Mouse (Mus musculus): ENCODE measurements at regions not wholly inside any gene's neighbourhood (a gene's known extent, or its start where the extent isn't known, plus 50 kb on each side); places are given as distances from the start of the nearest gene placed in this dataset.

DNA sequence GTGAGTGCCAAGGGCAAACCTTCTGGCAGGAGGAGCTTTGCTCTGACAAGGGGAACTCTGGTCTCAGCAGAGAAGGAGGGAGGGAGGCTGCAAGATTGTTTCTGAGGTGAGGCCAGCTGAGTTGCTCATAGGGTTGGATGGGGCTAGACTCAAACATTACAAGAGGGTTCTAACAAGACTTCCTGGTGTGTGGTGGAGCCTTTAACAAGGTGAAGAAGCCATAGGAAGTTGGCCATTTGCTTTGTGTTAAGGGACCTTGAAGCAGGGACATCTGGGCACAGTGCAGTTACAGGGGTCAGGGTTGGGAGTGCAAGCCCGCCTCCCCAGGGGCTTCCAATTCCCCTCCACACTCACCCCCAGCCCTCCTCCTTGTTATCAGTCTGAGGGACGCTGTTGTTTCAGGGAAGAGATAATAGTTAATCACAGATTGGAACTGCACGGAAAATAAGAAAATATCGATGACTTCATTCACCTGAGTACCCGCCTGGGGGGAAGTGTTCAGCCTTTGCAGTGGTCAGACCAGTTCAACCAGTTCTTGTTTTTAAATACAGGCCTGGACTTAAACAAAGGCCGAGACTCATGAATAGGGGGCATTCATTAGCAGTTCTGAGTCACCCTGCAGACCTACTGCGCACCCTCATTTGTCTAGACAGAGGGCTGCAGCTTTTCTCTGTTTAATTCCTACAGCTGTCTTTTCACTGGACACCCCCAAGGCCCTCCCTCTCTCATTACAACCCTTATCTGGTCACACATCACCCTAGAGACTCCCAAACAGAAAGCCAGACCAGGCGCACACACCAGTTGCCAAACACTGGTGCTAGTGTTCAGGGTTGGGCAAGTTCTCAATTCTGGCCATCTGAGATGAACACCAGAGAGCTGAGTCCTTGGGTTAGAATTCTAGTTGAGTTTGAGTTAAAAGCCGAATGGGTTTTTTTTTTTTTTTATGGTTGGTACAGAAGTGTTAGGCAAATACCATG lies 139.5 kb downstream of the Bcl2l11 start:
- CTCF ChIA-PET: no interaction called here

DNA sequence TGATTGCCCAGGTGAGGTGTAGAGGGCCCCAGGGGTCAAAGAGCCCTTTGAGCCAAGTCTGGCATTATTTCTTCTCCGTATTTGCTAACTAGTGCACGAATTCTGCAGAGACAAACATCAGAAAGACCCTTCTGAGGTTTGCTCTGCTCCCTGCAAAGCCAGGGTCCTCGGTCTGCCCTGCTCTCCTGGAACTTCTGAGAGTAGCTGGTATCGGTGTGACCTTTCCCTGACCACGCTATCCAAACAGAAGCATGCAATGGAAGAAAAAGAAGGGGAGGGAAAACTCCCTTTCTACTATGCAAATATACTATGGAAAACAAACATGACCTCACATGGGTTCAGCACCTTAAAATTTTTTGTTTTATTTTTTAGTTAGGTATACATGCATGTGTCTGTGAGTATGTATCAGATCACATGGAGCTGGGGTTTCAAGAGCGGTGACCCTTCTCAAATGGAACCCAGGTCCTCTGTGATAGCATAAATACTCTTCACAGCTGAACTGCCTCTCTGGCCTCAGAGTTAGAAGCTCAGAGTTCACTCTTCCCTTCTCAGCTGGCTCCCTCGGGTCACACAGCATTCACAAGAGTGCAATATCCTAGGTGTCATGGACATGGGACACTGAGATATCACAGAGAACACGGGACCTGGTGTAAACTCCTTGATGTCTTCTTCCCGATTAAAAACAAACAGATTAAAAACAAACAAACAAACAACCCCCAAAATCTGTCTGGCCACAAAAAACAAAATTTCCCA lies 144.7 kb downstream of the Bcl2l11 start:
- CTCF ChIA-PET: no interaction called here

DNA sequence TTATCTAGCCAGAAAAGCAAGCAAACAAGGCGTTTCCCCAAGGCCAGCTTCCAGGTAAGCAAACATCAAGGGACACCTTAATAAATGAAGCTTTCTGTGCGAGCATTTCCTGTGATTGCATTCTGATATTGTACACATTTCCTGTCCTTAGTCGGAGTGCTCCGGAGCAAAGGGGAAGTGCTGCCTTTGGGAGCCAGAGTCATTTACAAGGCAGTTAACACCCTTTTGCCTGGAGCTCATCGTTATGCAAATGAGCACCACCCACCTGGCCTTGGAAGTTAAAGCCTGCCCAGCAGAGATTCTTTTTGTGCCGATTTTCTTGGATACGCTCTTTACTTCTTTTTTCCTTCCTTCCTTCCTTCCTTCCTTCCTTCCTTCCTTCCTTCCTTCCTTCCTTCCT lies 147.0 kb downstream of the Bcl2l11 start:
- CTCF ChIA-PET: no interaction called here

DNA sequence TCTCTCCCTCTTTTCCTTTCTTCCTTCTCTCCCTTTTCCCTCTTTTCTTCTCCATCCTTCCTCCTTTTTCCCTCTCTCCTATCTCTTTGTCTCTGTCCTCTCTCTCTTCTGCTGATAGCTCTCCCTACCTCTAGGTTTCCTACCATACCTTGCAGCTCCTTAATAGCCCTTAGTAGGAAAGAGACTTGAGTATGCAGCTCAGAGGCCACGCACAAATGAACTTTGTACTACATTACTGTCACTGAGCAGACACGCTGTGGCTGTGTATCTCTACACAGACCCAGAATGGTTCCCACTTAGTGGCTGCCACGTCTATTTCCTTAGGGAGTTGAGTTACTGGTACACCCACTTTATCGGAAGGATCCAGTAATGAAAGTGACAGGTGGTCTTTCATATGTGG lies 147.5 kb downstream of the Bcl2l11 start:
- CTCF ChIA-PET: no interaction called here

DNA sequence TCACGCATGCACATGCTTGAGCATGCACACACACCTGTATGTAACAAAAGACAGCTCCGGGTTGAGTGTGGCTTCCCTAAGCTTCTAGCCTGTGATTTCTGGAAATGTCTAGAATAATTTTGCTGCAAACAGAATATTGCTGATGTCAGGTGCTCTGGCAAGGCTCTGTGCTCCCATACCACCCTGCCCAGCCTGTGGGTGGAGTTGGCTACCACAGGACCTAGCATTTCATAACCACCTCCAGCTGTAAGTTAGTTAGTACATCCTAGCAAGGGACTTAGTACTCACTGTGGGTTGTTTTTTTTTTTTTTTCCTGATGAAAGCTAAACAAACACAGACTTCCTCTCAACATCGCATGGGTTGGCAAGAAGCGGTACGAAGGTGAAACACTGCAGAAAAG lies 150.5 kb downstream of the Bcl2l11 start:
- CTCF ChIA-PET: no interaction called here

DNA sequence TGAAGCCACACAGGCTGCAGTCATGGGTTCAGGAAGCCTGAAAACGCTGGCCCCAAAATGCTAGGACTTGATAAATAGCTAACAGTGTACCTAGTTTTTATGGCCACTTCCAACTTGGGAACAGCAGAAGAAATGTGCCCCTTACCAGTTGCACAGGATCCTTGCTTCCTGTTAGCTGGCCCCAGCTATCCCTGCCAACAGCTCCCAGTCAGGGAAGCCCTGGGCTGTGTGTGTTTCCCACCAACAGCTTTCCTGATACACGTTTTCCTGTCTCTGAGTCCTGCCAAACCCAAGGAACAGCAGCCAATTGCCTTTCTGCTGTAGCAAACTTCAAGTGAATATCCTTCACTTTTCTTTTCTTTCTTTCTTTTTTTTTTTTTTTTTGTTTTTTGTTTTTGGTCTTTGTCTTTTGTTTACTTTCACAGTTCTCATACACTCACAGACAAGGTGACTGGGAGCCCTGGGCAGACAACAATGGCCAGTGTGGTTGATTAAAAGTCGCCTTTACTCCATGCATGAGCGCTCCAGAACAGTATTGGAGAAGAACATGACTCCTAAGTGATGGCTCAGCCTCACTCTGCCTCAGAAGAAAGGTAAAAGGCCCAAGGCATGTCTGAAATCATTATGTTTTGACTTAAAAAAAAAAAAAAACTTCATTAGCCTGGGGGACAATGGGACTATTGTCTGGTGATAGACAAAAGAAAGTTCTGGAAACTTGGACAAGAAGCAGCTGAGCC lies 151.7 kb downstream of the Bcl2l11 start:
- CTCF ChIA-PET: interaction anchor here (0.7 to 0.8 kb wide), 2 partner anchors 26 to 62 kb away, joined by 4 to 9 read pairs; no protein-coding TSS in a partner anchor

DNA sequence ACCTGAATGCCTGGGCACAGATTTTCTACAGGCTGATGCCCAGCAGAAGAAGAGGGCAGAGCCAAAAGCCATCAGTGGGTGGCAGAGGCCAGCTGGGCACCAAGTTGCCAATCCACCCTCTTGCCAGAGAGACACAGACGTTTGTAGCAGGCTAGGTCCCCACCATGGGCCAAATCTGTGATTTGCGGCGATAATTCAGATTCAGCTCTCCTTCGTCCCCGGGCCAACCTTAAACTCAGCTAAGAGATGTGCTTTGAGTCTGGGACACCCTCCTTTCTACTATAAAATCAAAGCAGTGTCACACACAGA lies 152.2 kb downstream of the Bcl2l11 start:
- CTCF ChIA-PET: interaction anchor here (0.7 kb wide), 1 partner anchor 25 kb away, joined by 9 read pairs; no protein-coding TSS in a partner anchor

DNA sequence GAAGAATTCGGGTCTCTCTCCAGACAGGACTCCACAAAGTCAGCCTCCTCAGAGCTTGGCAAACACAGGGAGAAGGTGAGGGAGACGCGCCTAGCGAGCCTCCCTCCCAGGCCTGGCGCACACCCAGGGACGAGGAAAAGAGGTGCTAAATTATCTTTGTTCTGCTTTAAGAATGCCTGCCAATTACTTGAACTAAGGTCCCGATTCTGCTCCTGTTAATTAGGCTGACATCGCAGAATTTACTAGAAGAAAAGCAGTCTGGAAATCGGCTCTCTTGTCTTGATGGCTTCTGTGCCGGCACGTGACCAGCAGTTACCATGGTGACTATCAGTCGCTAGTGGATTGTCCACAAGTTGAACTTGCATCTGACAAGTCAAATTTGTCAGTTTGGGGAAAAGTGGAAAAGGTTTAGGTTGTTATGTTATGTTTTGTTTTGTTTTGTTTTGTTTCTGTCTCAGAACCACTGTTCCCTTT lies 152.8 kb downstream of the Bcl2l11 start:
- CTCF ChIA-PET: no interaction called here

DNA sequence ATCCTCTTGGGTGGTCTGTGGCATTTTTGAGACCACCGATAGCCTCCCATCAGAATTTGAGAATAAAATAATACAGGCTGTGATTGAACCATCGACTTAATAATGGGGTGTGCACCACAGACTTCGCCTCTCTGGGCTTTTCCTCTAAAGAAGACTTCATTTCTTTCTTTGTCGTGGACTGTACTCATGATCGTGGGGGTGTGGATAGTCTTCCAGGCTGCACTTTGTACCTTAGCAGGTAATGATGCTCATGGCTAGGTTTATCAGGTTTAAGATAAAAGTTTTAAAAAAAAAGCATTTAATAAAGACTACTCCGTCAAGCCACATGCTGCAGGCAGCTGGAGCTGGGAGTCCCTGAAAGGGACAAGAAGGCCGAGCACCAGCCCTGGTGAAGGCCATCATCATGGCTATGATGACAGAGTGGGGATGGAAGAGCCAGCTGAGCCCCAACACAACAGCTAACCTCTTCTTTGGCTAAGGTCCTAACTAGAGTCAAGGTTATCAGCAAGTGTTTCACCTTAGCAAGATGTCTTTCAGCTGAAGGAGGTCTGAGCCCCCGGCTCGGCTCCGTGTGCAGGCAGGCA lies 153.4 kb downstream of the Bcl2l11 start:
- CTCF ChIA-PET: no interaction called here

DNA sequence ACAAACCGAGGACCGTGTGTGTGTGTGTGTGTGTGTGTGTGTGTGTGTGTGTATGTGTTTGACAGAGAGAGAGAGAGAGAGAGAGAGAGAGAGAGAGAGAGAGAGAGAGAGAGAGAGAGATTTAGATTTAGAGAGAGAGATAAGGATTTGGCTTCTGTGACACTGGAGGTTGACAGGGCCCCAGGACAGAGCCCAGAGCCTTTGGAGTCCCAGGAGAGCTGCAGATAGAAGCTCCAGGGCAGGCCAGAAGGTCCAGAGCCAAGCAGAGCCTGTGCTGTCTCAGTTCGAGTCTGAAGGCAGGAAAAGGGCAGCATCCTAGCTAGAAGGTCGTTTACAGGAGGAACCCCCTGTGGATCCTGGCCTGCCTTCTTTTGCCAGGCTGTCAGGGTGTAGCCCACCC lies 156.8 kb downstream of the Bcl2l11 start:
- CTCF ChIA-PET: no interaction called here

DNA sequence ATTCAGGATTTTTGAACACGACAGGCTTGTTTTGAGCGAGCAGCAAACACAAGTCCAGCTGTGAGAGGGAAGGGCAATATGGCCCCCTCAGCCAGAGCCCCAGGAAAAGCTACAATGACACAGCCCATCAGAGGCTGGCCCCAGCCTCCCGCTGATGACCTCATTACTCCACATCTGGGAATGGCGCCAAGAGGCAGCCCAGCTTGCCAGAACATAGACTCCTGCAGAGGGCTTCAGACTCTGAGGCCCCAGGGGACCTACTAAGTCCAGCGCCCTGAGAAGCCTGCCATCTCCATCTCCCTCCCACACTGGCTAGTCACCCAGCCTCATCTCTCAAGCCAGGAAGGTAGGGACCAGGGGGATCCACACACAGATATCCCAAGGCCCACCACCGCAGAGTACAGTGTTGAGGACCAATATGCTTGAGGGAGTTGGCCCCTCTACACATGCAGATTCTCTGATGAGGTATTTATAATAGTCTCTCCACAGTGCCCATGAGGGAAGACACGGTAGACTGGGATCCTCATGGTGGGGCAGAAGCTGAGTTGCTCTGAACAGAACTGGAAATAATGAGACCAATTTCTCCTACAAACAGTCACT lies 159.1 kb downstream of the Bcl2l11 start:
- CTCF ChIA-PET: no interaction called here

DNA sequence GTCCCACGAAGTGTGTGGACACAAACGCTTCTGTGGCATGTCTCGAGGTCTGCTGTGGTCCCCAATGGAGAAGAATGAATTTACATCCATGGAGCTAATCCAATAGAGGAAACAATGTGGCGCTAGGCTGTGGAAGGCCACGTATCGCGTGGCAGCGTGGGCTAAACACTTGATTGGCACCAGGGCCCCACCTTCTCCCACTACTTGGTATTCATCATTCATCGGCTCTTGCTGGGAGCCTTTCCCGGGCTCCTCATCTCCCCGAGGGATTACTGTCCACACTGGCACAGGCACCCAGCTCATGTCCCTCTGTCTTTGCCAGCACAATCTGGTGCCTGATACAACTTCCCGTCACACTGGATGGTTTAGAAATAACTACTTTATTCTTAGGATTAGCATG lies 159.6 kb downstream of the Bcl2l11 start:
- CTCF ChIA-PET: interaction anchor here (0.7 kb wide), 1 partner anchor 186 kb away, joined by 3 read pairs; no protein-coding TSS in a partner anchor

DNA sequence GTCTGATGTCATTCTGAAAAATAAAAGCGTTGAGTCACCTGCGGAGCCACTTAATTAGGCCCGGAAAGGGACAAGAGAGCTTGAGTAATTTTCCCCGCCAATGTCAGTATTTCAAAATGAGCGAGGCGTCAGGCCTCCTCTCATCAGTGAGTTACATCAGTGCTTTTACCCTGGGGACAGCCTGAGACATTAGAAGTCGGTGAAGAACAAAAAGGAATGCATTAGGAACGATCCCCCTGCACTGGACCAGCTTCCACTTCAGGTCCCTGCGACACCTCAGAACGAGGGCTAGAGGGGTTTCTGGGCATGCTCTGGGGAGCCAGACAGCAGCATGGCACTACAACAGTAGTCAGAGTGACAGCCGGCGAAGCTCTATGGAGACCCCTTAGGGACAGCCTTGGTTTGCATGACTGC lies 162.3 kb downstream of the Bcl2l11 start:
- CTCF ChIA-PET: no interaction called here

DNA sequence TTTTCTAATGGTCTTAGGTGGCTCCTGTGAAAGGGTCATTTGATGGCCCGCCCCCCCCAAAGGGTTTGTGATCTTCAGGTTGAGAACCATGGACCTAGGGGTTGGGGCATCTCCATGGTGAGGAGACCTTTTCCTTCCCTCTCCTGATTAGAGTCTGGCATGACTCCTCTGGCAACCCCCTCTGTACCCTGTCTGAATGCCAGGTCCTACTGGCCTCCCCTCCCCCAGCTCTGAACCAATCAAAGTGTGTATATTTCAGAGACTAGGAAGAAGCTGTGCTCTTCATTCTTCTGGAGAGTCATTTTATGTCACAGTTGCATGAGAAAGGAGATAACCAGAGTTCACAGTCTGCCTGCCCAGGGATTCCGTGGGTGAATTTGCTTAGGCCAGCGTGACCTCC lies 164.8 kb downstream of the Bcl2l11 start:
- CTCF ChIA-PET: no interaction called here

DNA sequence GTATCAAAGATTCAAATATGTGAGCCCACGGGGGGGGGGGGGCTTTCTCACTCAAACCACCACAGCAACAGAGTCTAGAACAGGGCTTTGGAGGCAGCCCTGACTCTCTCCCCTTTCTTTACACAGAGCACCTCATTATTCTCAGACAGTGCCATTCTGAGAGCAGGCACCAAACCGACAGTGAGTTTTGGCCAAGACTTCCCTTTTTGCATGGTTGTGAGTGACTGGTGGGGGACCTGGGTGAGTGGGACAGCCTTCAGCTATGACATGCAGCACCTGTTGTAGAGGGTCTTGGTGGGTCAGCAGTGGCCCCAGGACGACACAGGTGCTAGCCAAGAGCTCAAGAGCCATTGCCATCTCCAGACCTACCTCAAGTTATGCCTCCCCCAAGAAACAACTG lies 168.8 kb downstream of the Bcl2l11 start:
- CTCF ChIA-PET: no interaction called here

DNA sequence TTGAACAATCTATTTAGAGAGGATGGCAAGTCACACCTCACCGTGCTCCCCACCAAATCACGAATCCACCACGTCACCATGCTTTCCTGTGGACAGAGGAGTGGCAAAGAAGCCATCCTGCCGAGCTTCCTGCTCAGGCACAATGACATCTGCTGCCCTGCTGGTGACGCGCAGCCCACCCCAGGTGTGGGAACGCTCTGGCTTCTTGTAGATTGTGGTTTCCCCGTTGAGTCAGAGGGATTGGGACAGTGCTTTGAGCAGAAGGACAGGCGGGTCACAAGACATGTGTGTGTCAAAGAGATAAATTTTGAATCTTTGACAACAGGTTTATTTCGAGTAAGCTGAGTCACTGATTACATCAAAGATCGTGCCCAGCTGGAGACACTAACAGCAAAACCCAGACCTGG lies 169.2 kb downstream of the Bcl2l11 start:
- CTCF ChIA-PET: no interaction called here

DNA sequence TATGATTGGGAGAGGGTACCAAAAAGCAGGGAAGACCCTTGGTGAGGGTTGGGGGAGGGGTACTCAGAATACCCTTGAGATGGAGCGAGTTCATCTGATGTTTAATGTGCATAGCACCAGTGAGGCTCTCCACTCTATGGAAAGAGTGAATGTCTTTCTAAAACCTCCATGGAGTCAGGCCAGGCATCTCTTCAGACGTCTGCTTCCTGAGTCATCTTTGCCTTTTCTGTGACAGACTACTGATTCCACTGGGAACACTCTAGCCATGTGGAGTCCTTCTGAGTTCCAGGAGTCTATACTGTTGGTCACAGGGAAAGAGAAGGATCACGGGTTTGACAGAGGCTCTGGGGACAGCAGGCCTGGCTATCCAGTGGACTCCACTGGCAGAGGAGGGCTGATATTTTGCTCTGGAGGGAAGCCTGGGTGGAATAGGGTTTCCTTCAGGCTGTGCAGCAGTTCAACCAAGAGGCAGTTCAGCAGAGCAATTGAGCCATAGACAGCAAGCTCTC lies 169.9 kb downstream of the Bcl2l11 start:
- CTCF ChIA-PET: interaction anchor here (0.5 to 0.7 kb wide), 2 partner anchors 103 to 1637 kb away, joined by 3 to 7 read pairs; no protein-coding TSS in a partner anchor

DNA sequence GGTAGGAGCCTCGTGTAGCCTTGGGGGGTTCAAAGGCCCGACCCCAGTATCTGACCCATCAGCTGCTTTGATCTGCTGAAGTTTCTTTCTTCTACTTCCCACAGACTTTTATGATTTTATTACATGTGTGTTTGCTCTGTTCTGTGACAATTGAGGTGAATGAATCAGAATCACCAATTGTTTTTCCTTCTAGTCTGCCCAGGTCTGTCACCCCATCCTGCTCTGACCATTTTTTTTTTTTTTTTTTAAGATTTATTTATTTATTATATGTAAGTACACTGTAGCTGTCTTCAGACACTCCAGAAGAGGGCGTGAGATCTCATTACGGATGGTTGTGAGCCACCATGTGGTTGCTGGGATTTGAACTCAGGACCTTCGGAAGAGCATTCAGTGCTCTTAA lies 170.6 kb downstream of the Bcl2l11 start:
- CTCF ChIA-PET: interaction anchor here (0.5 to 0.7 kb wide), 3 partner anchors 77 to 1637 kb away, joined by 3 to 7 read pairs (median 3); no protein-coding TSS in a partner anchor

DNA sequence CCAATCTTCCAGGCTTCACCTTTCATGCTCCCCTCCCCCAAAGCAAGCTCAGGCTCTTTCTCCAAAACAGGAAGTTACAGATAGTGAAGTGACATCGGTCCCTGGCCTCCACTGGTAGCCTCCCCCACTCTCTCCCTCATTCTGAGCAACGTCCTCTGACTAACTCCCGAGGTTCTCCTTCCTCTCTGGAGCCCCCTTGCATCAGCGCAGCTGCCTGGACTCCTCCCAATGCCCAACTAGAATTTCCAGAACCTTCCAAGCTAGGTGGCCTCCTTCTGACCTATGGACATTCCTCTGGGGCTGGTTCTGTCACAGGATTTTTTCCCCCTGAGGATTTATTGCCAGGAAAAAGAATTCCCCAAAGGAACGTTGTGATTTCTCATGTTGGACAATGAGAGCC lies 171.1 kb downstream of the Bcl2l11 start:
- CTCF ChIA-PET: interaction anchor here (0.6 kb wide), 1 partner anchor 76 kb away, joined by 3 read pairs; no protein-coding TSS in a partner anchor

DNA sequence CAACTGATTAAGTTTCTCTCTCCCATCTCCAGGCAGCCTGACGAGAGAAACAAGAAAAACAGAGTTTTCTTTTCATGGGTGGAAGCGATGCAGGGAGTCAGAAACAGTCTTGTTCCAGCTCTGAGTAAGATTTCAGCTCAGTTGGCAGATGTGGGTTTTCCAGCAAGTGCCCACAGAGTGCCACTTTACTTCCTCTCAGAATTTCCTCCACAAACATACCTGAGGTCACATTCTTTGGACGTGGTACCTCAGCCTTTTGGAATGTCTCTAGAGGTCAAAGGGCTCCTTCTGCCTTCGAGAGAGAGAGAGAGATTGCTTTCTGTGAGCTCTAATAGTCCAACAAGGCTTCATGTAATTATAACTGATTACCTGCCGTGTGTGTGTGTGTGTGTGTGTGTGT lies 172.0 kb downstream of the Bcl2l11 start:
- CTCF ChIA-PET: interaction anchor here (0.6 kb wide), 1 partner anchor 1022 kb away, joined by 5 read pairs; no protein-coding TSS in a partner anchor

DNA sequence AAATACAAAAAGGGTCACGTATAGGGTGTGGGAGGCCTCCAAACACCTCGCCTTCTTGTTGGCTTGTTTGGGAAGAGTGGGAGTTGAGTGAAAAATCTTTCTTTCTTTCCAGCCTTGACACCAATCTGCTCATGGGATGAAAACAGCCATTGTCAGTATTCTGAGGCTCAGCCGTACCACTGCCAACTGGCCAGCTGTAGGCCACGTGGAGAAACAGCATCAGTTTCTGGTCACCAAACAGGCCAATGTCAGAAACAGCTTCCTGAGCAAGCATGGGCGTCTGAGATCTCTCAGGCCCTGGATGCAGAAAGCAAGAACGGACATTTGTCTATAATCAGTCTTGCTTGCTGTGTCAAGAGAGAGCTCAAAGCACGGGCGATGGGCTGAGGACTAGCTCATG lies 173.2 kb downstream of the Bcl2l11 start:
- CTCF ChIA-PET: no interaction called here

All from spleen, embryonic (tissue).